Mouse (Mus musculus) megakaryocyte, embryonic 14.5 days (primary cell): Measurements from ENCODE around the gene Mknk2.

Source experiments
- FLI1 ChIP-seq: IDR thresholded peaks from 2 replicates; pipeline ENCODE4 v1.6.1; 2012; ENCODE audit warnings: low read length, inconsistent platforms, mixed read lengths
- GATA1 ChIP-seq: IDR thresholded peaks from 3 replicates; pipeline ENCODE4 v1.6.1; 2012; ENCODE audit warnings: mixed read lengths, low read length, inconsistent platforms, borderline replicate concordance

GRCm38 (mm10) chr10:80628925-80629324 lies 49.0 kb downstream of the Mknk2 start:
- TF ChIP-seq GATA1 (no peak), FLI1 (no peak)
